Mouse (Mus musculus): ENCODE data around the gene Fignl2. TPM values are rescaled to one million over a fixed set of nuclear protein-coding genes. Genes with fewer than 3 reads are reported as not detected.

Fignl2 gene
- polyA plus RNA-seq, 1 experiment from 2014 or later = 0.34 TPM

GRCm38 (mm10) chr15:101046527-101047193 is 31.7 kb downstream of the Fignl2 start:
- ATAC-seq (ENCODE audit: insufficient read depth) = peak; percentile 58

GRCm38 (mm10) chr15:101046039-101046526 is 32.3 kb downstream of the Fignl2 start:
- Histone ChIP-seq H3K9ac (peak overlapping the region; percentile 51), H3K27me3 (ENCODE audit: insufficient read depth, low read length) (peaks cover 83% of the 10 kb centered on the region), H3K4me3 (ENCODE audit: low read depth, low read length) (peak overlapping the region; percentile 48), H3K36me3 (ENCODE audit: insufficient read depth) (no peaks in the 10 kb centered on the region), H3K4me2 (peak overlapping the region; percentile 96), H3K4me1 (ENCODE audit: insufficient read depth) (no peaks in the 10 kb centered on the region; the same call in 1 of the 2 replicates), H3K27ac (ENCODE audit: low read depth) (no peak overlapping the region), H3K9me3 (ENCODE audit: low read depth, low read length) (no peaks in the 10 kb centered on the region)
- no peak for DNase-seq
- WGBS = 2% methylated on average over 43 of the region's 43 CpGs
- ATAC-seq (ENCODE audit: insufficient read depth) = peak; percentile 42
- no peak for TF ChIP-seq CTCF (IDR thresholded peaks at IDR 0.05; ENCODE audit: low read depth)

More at GRCm38 (mm10) chr15:101046527-101047193, 31.7 kb downstream of the Fignl2 start:
- Histone ChIP-seq H3K36me3 (ENCODE audit: insufficient read depth) (no peaks in the 10 kb centered on the region), H3K4me3 (ENCODE audit: low read depth, low read length) (peak overlapping the region; percentile 48), H3K4me2 (peak overlapping the region; percentile 96), H3K9ac (peak overlapping the region; percentile 51), H3K27ac (ENCODE audit: low read depth) (no peak overlapping the region), H3K4me1 (ENCODE audit: insufficient read depth) (no peaks in the 10 kb centered on the region; the same call in 1 of the 2 replicates), H3K9me3 (ENCODE audit: low read depth, low read length) (no peaks in the 10 kb centered on the region), H3K27me3 (ENCODE audit: insufficient read depth, low read length) (peaks cover 83% of the 10 kb centered on the region)
- TF ChIP-seq CTCF (IDR thresholded peaks at IDR 0.05; ENCODE audit: low read depth) = peak; percentile 19; the same call in 1 of the 2 replicates
- under 1% methylated on average over 68 of the region's 77 CpGs for WGBS
- DNase-seq = peak; percentile 67

GRCm38 (mm10) chr15:101044531-101044930 is 33.8 kb downstream of the Fignl2 start:
- Histone ChIP-seq H3K27me3 (ENCODE audit: insufficient read depth, low read length) (peaks cover 93% of the 10 kb centered on the region), H3K4me3 (ENCODE audit: low read depth, low read length) (no peak overlapping the region), H3K36me3 (ENCODE audit: insufficient read depth) (no peaks in the 10 kb centered on the region), H3K4me1 (ENCODE audit: insufficient read depth) (no peaks in the 10 kb centered on the region; the same call in 1 of the 2 replicates), H3K9me3 (ENCODE audit: low read depth, low read length) (no peaks in the 10 kb centered on the region), H3K27ac (ENCODE audit: low read depth) (no peak overlapping the region), H3K9ac (no peak overlapping the region), H3K4me2 (no peak overlapping the region)
- WGBS = 46% methylated on average over 6 of the region's 6 CpGs
- DNase-seq = no peak
- no peak for TF ChIP-seq CTCF (IDR thresholded peaks at IDR 0.05; ENCODE audit: low read depth)
- ATAC-seq (ENCODE audit: insufficient read depth) = no peak

GRCm38 (mm10) chr15:101042613-101043012 is 35.8 kb downstream of the Fignl2 start:
- H3K4me3 ChIP-seq (ENCODE audit: low read depth, low read length) = no peak overlapping the region
- 24% methylated on average over 6 of the region's 6 CpGs for WGBS
- no peak overlapping the region for H3K9ac ChIP-seq
- no peak overlapping the region for H3K27ac ChIP-seq (ENCODE audit: low read depth)
- DNase-seq = peak; percentile 88
- no peaks in the 10 kb centered on the region for H3K9me3 ChIP-seq (ENCODE audit: low read depth, low read length)
- TF ChIP-seq CTCF (IDR thresholded peaks at IDR 0.05; ENCODE audit: low read depth) = peak; percentile 82
- ATAC-seq (ENCODE audit: insufficient read depth) = no peak
- no peaks in the 10 kb centered on the region; the same call in 1 of the 2 replicates for H3K4me1 ChIP-seq (ENCODE audit: insufficient read depth)
- no peaks in the 10 kb centered on the region for H3K36me3 ChIP-seq (ENCODE audit: insufficient read depth)
- no peak overlapping the region for H3K4me2 ChIP-seq
- peaks cover 82% of the 10 kb centered on the region for H3K27me3 ChIP-seq (ENCODE audit: insufficient read depth, low read length)

- H3K36me3 ChIP-seq (ENCODE audit: insufficient read depth) = no peaks in the 10 kb centered on the region
These were observed 36.4 kb downstream of the Fignl2 start for GRCm38 (mm10) chr15:101041966-101042365.

GRCm38 (mm10) chr15:101039651-101040050 is 38.7 kb downstream of the Fignl2 start:
- peaks cover 52% of the 10 kb centered on the region for H3K27me3 ChIP-seq (ENCODE audit: insufficient read depth, low read length)
- H3K4me1 ChIP-seq (ENCODE audit: insufficient read depth) = no peaks in the 10 kb centered on the region
- no peak overlapping the region for H3K4me3 ChIP-seq (ENCODE audit: low read depth, low read length)
- WGBS = 45% methylated on average over 17 of the region's 17 CpGs
- peak; percentile 61 for TF ChIP-seq CTCF (IDR thresholded peaks at IDR 0.05; ENCODE audit: low read depth)
- no peak overlapping the region for H3K9ac ChIP-seq
- H3K9me3 ChIP-seq (ENCODE audit: low read depth, low read length) = no peaks in the 10 kb centered on the region
- H3K36me3 ChIP-seq (ENCODE audit: insufficient read depth) = no peaks in the 10 kb centered on the region
- peak; percentile 39 for DNase-seq
- no peak overlapping the region for H3K4me2 ChIP-seq
- ATAC-seq (ENCODE audit: insufficient read depth) = no peak
- no peak overlapping the region for H3K27ac ChIP-seq (ENCODE audit: low read depth)

More at GRCm38 (mm10) chr15:101041966-101042365, 36.4 kb downstream of the Fignl2 start:
- WGBS = 51% methylated on average over 6 of the region's 6 CpGs
- Histone ChIP-seq H3K27ac (ENCODE audit: low read depth) (no peak overlapping the region), H3K4me3 (ENCODE audit: low read depth, low read length) (no peak overlapping the region), H3K9ac (no peak overlapping the region), H3K4me1 (ENCODE audit: insufficient read depth) (no peaks in the 10 kb centered on the region; the same call in 1 of the 2 replicates), H3K9me3 (ENCODE audit: low read depth, low read length) (no peaks in the 10 kb centered on the region), H3K4me2 (no peak overlapping the region), H3K27me3 (ENCODE audit: insufficient read depth, low read length) (peaks cover 75% of the 10 kb centered on the region)
- TF ChIP-seq CTCF (IDR thresholded peaks at IDR 0.05; ENCODE audit: low read depth) = no peak
- DNase-seq (no peak), ATAC-seq (ENCODE audit: insufficient read depth) (no peak)

GRCm38 (mm10) chr15:101028960-101029359 is 49.4 kb downstream of the Fignl2 start:
- TF ChIP-seq CTCF (IDR thresholded peaks at IDR 0.05; ENCODE audit: low read depth) = no peak
- H3K4me1 ChIP-seq (ENCODE audit: insufficient read depth) = no peaks in the 10 kb centered on the region
- H3K9me3 ChIP-seq (ENCODE audit: low read depth, low read length) = no peaks in the 10 kb centered on the region
- ATAC-seq (ENCODE audit: insufficient read depth) (no peak), DNase-seq (no peak)
- H3K27me3 ChIP-seq (ENCODE audit: insufficient read depth, low read length) = no peaks in the 10 kb centered on the region
- H3K36me3 ChIP-seq (ENCODE audit: insufficient read depth) = no peaks in the 10 kb centered on the region
- no peak overlapping the region for H3K4me2 ChIP-seq
- no peak overlapping the region for H3K4me3 ChIP-seq (ENCODE audit: low read depth, low read length)
- H3K9ac ChIP-seq = no peak overlapping the region
- H3K27ac ChIP-seq (ENCODE audit: low read depth) = no peak overlapping the region
- 66% methylated on average over 2 of the region's 2 CpGs for WGBS

All from lung, embryonic 14.5 days (tissue).